Mouse (Mus musculus) intestine, embryonic 14.5 days (tissue): ENCODE data around the gene Veph1. TPM values are rescaled to one million over a fixed set of nuclear protein-coding genes. Genes with fewer than 3 reads are reported as not detected.

Experiments
- ATAC-seq: fragments of 200-750 bp; cut with Nextera tagmentation; replicated peaks from 2 replicates; pipeline ENCODE4 v1.8.0; 2017; ENCODE audit warnings: low read depth, moderate number of reproducible peaks, moderate TSS enrichment, moderate library complexity; ENCODE audit not compliant: low FRiP score, low TSS enrichment
- DNase-seq: peaks from one replicate; pipeline ENCODE4 v3.0.0-alpha.2; 2018; ENCODE audit warnings: low spot score
- H3K27ac ChIP-seq: fragments of 300-500 bp; sonication (generic); 2 replicates; pipeline ENCODE4 v1.5.1; 2014; ENCODE audit warnings: low read depth, mild to moderate bottlenecking, control low read depth
- H3K27me3 ChIP-seq: fragments of 300-500 bp; sonication (generic); replicated peaks from 2 replicates; pipeline ENCODE4 v1.6.1; 2014; ENCODE audit warnings: low read length, control low read depth; ENCODE audit not compliant: control insufficient read depth, insufficient read depth
- H3K36me3 ChIP-seq: fragments of 300-500 bp; sonication (generic); 2 replicates; pipeline ENCODE4 v1.6.1; 2014; ENCODE audit warnings: low read length, control low read depth; ENCODE audit not compliant: control insufficient read depth, insufficient read depth
- H3K4me1 ChIP-seq: fragments of 300-500 bp; sonication (generic); replicated peaks from 2 replicates; pipeline ENCODE4 v1.6.1; 2014; ENCODE audit warnings: low read length, control low read depth, mixed read lengths; ENCODE audit not compliant: control insufficient read depth, insufficient read depth
- H3K4me2 ChIP-seq: fragments of 300-500 bp; sonication (generic); 2 replicates; pipeline ENCODE4 v1.6.1; 2014; ENCODE audit warnings: low read length
- H3K4me3 ChIP-seq: fragments of 300-500 bp; sonication (generic); 2 replicates; pipeline ENCODE4 v1.5.1; 2014; ENCODE audit warnings: low read depth, low read length, control low read depth, mixed read lengths
- H3K9ac ChIP-seq: fragments of 300-500 bp; sonication (generic); 2 replicates; pipeline ENCODE4 v1.6.1; 2014; ENCODE audit warnings: mild to moderate bottlenecking, low read length
- H3K9me3 ChIP-seq: fragments of 300-500 bp; sonication (generic); 2 replicates; pipeline ENCODE4 v1.6.1; 2016; ENCODE audit warnings: low read length, control low read depth; ENCODE audit not compliant: control insufficient read depth
- WGBS: fragments of 180-500 bp; shearing (Covaris S2); extraction: QIAGEN DNeasy Blood & Tissue Kit; methylation state at CpG from one replicate; pipeline ENCODE4 v1.1.7; 2014; 5-methylcytosine and 5-hydroxymethylcytosine counted together
- polyA plus RNA-seq: library from polyadenylated mRNA; unstranded; fragments of >200 nt; fragmentation: Nextera tagmentation; extraction: Ambion mirVana; gene quantifications from 2 replicates; pipeline ENCODE4 v1.2.1, GENCODE M21; 2014

Gene Veph1
- polyA plus RNA-seq, 1 experiment from 2014 or later, result 0.35 TPM

GRCm38 (mm10) chr3:66035226-66035625, 261.4 kb downstream of the Veph1 start:
- DNase-seq (no peak), ATAC-seq (no peak)
- WGBS, result 78% methylated on average over 5 of the region's 5 CpGs

GRCm38 (mm10) chr3:66033346-66033745, 263.3 kb downstream of the Veph1 start:
- WGBS, result 69% methylated on average over 2 of the region's 2 CpGs
- no peak overlapping the region for H3K27ac ChIP-seq
- DNase-seq, result no peak

More at GRCm38 (mm10) chr3:66035226-66035625, 261.4 kb downstream of the Veph1 start:
- Histone ChIP-seq H3K36me3 (no peaks in the 10 kb centered on the region), H3K9ac (no peak overlapping the region), H3K9me3 (no peaks in the 10 kb centered on the region), H3K27ac (no peak overlapping the region), H3K4me2 (no peak overlapping the region), H3K4me3 (no peak overlapping the region), H3K27me3 (no peaks in the 10 kb centered on the region), H3K4me1 (no peaks in the 10 kb centered on the region)

GRCm38 (mm10) chr3:66025454-66025853, 271.2 kb downstream of the Veph1 start:
- Histone ChIP-seq H3K36me3 (no peaks in the 10 kb centered on the region), H3K9ac (no peak overlapping the region), H3K4me3 (no peak overlapping the region), H3K4me1 (no peaks in the 10 kb centered on the region), H3K4me2 (no peak overlapping the region), H3K9me3 (no peaks in the 10 kb centered on the region), H3K27ac (no peak overlapping the region), H3K27me3 (no peaks in the 10 kb centered on the region)
- no peak for DNase-seq
- no peak for ATAC-seq
- 66% methylated on average over 3 of the region's 3 CpGs for WGBS

More at GRCm38 (mm10) chr3:66033346-66033745, 263.3 kb downstream of the Veph1 start:
- Histone ChIP-seq H3K9me3 (no peaks in the 10 kb centered on the region), H3K27me3 (no peaks in the 10 kb centered on the region), H3K36me3 (no peaks in the 10 kb centered on the region), H3K9ac (no peak overlapping the region), H3K4me3 (no peak overlapping the region), H3K4me2 (no peak overlapping the region), H3K4me1 (no peaks in the 10 kb centered on the region)
- ATAC-seq, result no peak

- Histone ChIP-seq H3K27me3 (no peaks in the 10 kb centered on the region), H3K9ac (no peak overlapping the region), H3K4me1 (no peaks in the 10 kb centered on the region), H3K27ac (no peak overlapping the region), H3K4me3 (no peak overlapping the region), H3K4me2 (no peak overlapping the region), H3K9me3 (no peaks in the 10 kb centered on the region), H3K36me3 (no peaks in the 10 kb centered on the region)
- 49% methylated on average over 5 of the region's 5 CpGs for WGBS
- ATAC-seq (no peak), DNase-seq (no peak)
Observed at GRCm38 (mm10) chr3:66024220-66024792, 272.3 kb downstream of the Veph1 start.

- Histone ChIP-seq H3K4me2 (no peak overlapping the region), H3K9ac (no peak overlapping the region), H3K9me3 (no peaks in the 10 kb centered on the region), H3K4me3 (no peak overlapping the region), H3K27ac (no peak overlapping the region), H3K4me1 (no peaks in the 10 kb centered on the region), H3K27me3 (no peaks in the 10 kb centered on the region), H3K36me3 (no peaks in the 10 kb centered on the region)
- ATAC-seq (no peak), DNase-seq (no peak)
- 91% methylated on average over 5 of the region's 5 CpGs for WGBS
Observed at GRCm38 (mm10) chr3:66019171-66019570, 277.5 kb downstream of the Veph1 start.

- 75% methylated on average over 3 of the region's 3 CpGs for WGBS
- no peak overlapping the region for H3K27ac ChIP-seq
- H3K27me3 ChIP-seq, result no peaks in the 10 kb centered on the region
- ATAC-seq (no peak), DNase-seq (no peak)
- no peak overlapping the region for H3K9ac ChIP-seq
- no peaks in the 10 kb centered on the region for H3K36me3 ChIP-seq
- H3K4me1 ChIP-seq, result no peaks in the 10 kb centered on the region
- H3K9me3 ChIP-seq, result 0 out of 2 replicates have a peak, but pooled peaks cover 3% of the 10 kb centered on the region
- no peak overlapping the region for H3K4me3 ChIP-seq
- H3K4me2 ChIP-seq, result no peak overlapping the region
Observed at GRCm38 (mm10) chr3:66007632-66008401, 288.8 kb downstream of the Veph1 start.

- Histone ChIP-seq H3K9me3 (0 out of 2 replicates have a peak, but pooled peaks cover 3% of the 10 kb centered on the region), H3K36me3 (no peaks in the 10 kb centered on the region), H3K27ac (no peak overlapping the region), H3K4me3 (no peak overlapping the region), H3K4me2 (no peak overlapping the region), H3K4me1 (no peaks in the 10 kb centered on the region), H3K27me3 (no peaks in the 10 kb centered on the region), H3K9ac (no peak overlapping the region)
- ATAC-seq (no peak), DNase-seq (no peak)
- 84% methylated on average over 4 of the region's 4 CpGs for WGBS
Observed at GRCm38 (mm10) chr3:66004989-66005388, 291.6 kb downstream of the Veph1 start.

GRCm38 (mm10) chr3:66004220-66004951, 292.3 kb downstream of the Veph1 start:
- DNase-seq (no peak), ATAC-seq (no peak)
- H3K4me3 ChIP-seq, result no peak overlapping the region
- no peak overlapping the region for H3K4me2 ChIP-seq
- H3K4me1 ChIP-seq, result no peaks in the 10 kb centered on the region
- WGBS, result 74% methylated on average over 7 of the region's 7 CpGs
- H3K36me3 ChIP-seq, result no peaks in the 10 kb centered on the region
- H3K27ac ChIP-seq, result no peak overlapping the region
- 0 out of 2 replicates have a peak, but pooled peaks cover 3% of the 10 kb centered on the region for H3K9me3 ChIP-seq
- no peak overlapping the region for H3K9ac ChIP-seq
- H3K27me3 ChIP-seq, result no peaks in the 10 kb centered on the region
